Mouse (Mus musculus) urinary bladder, adult 18-20 months (tissue): ENCODE data around the gene Olfr981.
"Not testable (repeated sequence)": the region's sequence is repeated elsewhere in the genome, so short reads cannot be mapped to it uniquely, and the experiment has no call there.

ENCODE experiments used
- DNase-seq, 2 experiments: peaks; one replicate each; pipeline ENCODE4 v3.0.0; 2022; ENCODE audit warnings: low spot score in 2 of 2, mixed read lengths in 2 of 2

Gene Olfr981

GRCm38 (mm10) chr9:40021164-40021563 lies at the start of gene Olfr981:
Gene Olfr981 (plus strand): TSS chr9:40021464.
- no peak for DNase-seq

GRCm38 (mm10) chr9:39976581-39977145 lies 44.6 kb upstream of the Olfr981 start:
- DNase-seq: not testable (repeated sequence)

- DNase-seq: no peak
Measured at GRCm38 (mm10) chr9:39991813-39992212, 29.5 kb upstream of the Olfr981 start, which contains the start of gene Olfr978. Gene Olfr978 (plus strand): TSS chr9:39992113.

GRCm38 (mm10) chr9:40003365-40003764 lies 17.9 kb upstream of the Olfr981 start, which contains the start of gene Olfr979:
Gene Olfr979 (minus strand): TSS chr9:40003465.
- no peak for DNase-seq

GRCm38 (mm10) chr9:40009482-40009881 lies 11.8 kb upstream of the Olfr981 start, which contains the start of gene Olfr980:
Gene Olfr980 (minus strand): TSS chr9:40009582.
- DNase-seq: no peak

GRCm38 (mm10) chr9:40050138-40050537 lies 28.9 kb downstream of the Olfr981 start:
- no peak for DNase-seq

GRCm38 (mm10) chr9:40073529-40073928 lies 52.3 kb downstream of the Olfr981 start, which contains the start of gene Olfr982:
Gene Olfr982 (plus strand): TSS chr9:40073829.
- no peak for DNase-seq
